Mouse (Mus musculus) bone marrow macrophage, adult 2 months (primary cell): ENCODE results near the gene Hsd11b2. TPM values are rescaled to one million over a fixed set of nuclear protein-coding genes. Genes with fewer than 3 reads are reported as not detected.

Experiments
- H3K27ac ChIP-seq: 2 replicates; pipeline ENCODE4 v1.5.1; 2012; ENCODE audit warnings: low read depth, low read length; ENCODE audit not compliant: insufficient read depth
- H3K4me1 ChIP-seq: 2 replicates; pipeline ENCODE4 v1.6.1; 2012; ENCODE audit warnings: low read length; ENCODE audit not compliant: control insufficient read depth, insufficient read depth
- H3K4me3 ChIP-seq: 2 replicates; pipeline ENCODE4 v1.5.1; 2012; ENCODE audit warnings: mild to moderate bottlenecking, low read length, moderate library complexity; ENCODE audit not compliant: insufficient read depth
- CTCF ChIP-seq: IDR thresholded peaks from 2 replicates; pipeline ENCODE4 v1.5.1; 2012; ENCODE audit warnings: low read depth, mild to moderate bottlenecking, low read length, moderate library complexity
- POLR2A ChIP-seq: IDR thresholded peaks from 2 replicates; pipeline ENCODE4 v1.6.1; 2012; ENCODE audit warnings: mild to moderate bottlenecking, low read depth, low read length, borderline replicate concordance
- polyA plus RNA-seq: library from polyadenylated mRNA; stranded (reverse); fragments of >200 nt; gene quantifications from 2 replicates; pipeline ENCODE4 v1.2.4, GENCODE M21; 2012; ENCODE audit not compliant: missing spikeins, insufficient read depth, insufficient read length

Hsd11b2 gene
- polyA plus RNA-seq = not detected in 2 replicates

DNA sequence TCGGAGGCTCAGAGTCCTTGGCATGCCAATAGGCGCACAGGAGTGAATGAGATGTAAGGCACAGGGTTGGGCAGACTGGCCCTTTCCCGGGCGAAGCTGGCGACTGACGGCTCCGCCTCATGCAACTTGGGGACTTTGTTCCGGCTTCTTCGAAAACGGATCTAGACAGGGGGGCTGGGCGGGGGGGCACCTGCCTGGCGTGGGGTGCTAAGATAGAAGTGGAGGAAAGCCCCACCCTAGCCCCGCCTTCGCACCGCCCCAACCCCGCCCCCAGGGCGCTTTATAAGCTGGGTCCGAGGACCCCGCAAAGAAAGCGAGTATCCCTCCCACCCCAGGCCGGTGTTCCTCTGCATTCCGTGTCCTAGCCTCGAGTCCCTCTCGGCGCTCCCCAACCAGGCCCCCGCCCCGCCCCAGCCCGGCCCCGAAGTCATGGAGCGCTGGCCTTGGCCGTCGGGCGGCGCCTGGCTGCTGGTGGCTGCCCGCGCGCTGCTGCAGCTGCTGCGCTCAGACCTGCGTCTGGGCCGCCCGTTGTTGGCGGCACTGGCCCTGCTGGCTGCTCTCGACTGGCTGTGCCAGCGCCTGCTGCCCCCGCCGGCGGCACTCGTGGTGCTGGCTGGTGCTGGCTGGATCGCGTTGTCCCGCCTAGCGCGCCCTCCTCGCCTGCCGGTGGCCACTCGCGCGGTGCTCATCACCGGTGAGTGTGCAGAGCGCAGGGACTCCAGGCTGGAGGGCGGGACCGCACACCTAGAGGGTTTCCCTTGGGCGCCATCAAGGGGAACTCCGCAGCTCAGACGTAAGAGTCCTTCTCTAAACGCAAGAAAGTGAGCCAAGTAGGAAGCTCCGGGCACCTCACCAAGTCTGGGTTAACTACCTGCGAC lies at the start of gene Hsd11b2:
TSS of gene Hsd11b2 (plus strand) at position 320 of the 878 bp plus-strand sequence.
- H3K4me3 ChIP-seq = peak within 1 kb of the TSS; percentile 58
- H3K27ac ChIP-seq = no peak within 1 kb of the TSS
- TF ChIP-seq CTCF = no peak
- no peak for TF ChIP-seq POLR2A
- H3K4me1 ChIP-seq = peaks cover 12% of the 10 kb centered on the region

DNA sequence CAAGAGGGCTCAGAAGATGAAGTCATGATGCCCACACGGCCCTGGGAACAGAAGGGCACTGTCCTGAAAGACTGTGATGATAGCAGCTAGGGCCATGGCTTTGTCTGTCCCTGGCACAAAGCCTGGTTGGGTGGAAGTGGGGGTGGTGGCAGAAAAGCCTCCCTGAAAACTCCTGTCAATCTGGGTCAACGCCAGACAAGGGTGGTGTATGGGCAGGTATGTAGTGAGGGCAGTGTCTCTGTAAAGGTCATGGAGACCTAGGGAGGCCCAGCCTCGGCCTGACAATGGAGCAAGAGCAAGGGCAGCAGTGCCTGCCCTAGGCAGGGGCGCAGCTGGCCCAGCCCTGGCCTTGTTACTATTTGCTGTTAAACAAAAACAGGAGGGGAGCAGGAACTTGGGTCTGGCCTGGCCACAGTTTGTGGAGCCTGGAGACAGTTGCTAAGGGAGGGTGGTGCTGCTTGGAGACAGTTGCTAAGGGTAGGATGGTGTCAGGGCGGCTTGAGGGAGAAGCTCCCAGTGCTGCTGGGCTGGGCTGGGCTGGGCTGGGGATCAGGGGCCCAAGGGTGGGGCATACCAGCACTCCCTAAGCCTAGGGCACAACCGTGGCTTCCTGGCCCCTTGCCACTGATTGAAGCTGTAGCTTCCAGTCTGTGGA lies 49.4 kb upstream of the Hsd11b2 start:
- H3K4me1 ChIP-seq = peaks cover 4% of the 10 kb centered on the region
- H3K4me3 ChIP-seq = no peak overlapping the region
- no peak overlapping the region for H3K27ac ChIP-seq
- no peak for TF ChIP-seq POLR2A
- TF ChIP-seq CTCF = no peak

DNA sequence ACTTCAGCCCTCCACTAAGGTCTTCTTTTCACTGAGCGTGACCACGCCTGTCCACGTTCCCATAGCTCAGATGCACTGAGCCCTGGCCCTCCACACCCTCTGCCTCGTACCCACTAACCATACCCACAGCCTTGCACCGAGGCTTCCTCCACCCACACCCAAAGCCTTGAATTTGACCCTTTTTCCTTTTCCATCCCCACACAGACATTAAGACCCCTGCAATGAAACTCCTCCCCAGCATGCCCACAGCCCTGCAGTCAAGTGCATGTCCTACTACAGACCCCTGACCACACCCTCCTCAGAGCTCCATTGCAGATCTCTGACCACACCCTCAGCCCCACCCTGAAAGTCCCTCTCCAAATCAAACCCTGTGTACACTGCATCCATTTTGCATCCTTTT lies 48.7 kb upstream of the Hsd11b2 start:
- no peak overlapping the region for H3K27ac ChIP-seq
- no peak overlapping the region for H3K4me3 ChIP-seq
- TF ChIP-seq CTCF (no peak), POLR2A (no peak)
- peaks cover 4% of the 10 kb centered on the region for H3K4me1 ChIP-seq

DNA sequence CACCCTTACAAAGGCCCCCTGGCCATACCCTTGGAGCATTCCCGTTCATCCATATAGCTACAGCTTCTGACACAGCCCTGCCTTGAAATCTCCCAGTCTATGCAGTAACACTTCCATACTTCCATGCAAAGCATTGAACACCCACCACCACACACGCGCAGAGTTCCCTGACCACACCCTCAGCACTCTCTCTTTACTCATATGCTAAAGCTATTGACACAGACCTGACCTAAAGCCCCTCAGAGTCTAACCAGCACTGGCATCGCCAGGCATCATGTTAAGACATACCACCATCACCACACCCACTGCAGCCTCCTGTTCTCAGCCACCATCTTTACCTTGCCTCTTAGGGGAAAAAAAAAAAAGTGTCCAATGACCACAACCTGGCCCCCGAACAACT lies 48.3 kb upstream of the Hsd11b2 start:
- no peak for TF ChIP-seq POLR2A
- no peak for TF ChIP-seq CTCF
- no peak overlapping the region for H3K4me3 ChIP-seq
- no peak overlapping the region for H3K27ac ChIP-seq
- peaks cover 4% of the 10 kb centered on the region for H3K4me1 ChIP-seq

DNA sequence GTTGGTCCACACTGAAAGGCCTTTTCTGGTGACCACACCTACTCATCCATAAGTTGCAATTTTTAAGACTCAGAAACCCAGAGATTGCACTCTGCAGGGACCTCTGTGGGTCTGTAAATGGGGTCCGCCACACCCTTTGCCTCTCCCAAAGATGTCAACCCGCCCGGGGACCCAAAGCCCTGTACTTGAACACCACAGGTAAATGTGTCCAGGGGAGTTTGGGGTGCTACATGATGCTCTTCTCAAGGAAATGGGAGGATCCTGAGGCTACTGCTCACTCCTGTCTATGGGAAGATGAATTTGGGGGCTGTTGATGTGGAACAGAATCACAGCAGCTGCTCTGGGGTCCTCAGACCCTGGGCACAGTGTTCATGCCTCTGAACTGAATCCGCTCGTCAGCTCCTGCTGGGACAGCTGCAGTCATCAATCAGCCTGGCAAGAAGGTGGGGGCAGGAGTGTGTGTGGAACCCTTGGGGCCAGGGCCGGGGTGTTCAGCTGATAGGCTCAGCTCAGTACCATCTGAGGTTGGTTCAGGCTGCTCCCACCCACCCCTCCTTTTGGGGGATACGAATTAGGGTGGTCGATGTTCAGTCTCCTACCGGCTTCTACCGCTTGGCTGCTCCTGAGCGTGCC lies 47.8 kb upstream of the Hsd11b2 start:
- no peak overlapping the region for H3K27ac ChIP-seq
- H3K4me1 ChIP-seq = peaks cover 4% of the 10 kb centered on the region
- H3K4me3 ChIP-seq = peak overlapping the region; percentile 29
- TF ChIP-seq CTCF = 0 out of 2 replicates have a peak, but pooled peaks have one; percentile 6
- TF ChIP-seq POLR2A = no peak

DNA sequence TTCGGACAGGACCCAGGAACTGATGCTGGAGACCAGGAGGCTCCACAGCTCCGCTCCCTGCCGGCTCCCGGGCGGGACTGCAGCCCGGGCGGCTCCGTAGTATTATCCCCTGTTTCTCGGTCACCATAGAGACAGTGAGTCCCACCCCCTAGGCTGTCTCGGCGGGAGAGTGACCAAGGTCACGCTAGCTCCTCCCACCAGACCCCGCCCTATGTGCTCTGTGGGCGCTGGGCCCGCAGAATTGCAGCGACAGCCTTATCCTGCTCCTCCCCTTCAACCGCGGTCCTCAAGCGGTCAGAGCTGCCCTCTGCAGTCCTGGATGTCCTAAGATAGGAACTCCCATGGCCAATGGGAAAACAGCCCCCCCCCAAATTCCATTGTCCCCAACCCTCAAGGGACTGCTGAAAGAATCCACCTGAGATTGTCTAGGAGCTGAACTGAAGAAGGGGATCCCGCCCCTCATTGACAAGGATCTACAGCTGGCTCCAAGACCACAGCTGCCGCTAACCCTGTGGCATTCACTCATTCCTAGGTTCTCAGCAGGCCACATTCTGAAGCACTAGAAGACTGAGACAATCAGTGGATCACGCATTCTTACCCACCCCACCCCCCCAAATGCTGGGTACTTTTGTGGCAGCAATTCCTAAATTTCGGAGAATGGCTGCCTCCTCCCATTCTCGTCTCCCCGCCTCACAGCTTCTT lies 47.1 kb upstream of the Hsd11b2 start, which contains the start of gene Tppp3:
TSS of gene Tppp3 (minus strand) at position 213 of the 702 bp plus-strand sequence.
- TF ChIP-seq CTCF (no peak; the same call in 1 of the 2 replicates), POLR2A (no peak)
- Histone ChIP-seq H3K4me3 (peak within 1 kb of the TSS; percentile 29), H3K4me1 (peaks cover 4% of the 10 kb centered on the region), H3K27ac (no peak within 1 kb of the TSS)

DNA sequence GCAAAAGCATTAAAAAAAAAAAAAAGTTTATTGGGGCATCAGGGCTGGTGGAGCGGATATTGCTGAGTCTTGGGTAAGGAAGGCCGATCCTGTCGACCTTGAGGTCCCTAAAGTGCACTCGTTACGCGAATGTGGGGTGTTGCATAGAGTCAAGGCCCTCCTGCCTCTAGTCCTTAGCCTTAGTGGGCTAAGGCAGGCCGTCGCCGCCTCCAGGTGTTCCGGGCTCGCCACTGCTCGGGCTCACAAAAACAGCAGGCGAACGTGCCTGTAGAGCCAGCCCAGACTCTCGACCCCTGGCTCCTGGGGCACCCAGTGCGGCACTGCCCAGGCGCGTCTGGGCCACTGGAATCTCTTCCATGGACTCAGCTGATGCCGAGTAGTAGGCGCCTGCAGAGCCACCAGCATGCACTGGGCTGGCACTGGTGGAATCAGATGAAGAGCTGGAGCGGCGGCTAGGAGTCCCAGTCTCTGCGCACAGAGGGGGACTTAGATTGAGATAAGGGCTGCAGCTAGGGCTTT lies 46.1 kb upstream of the Hsd11b2 start:
- H3K27ac ChIP-seq = no peak overlapping the region
- peaks cover 4% of the 10 kb centered on the region for H3K4me1 ChIP-seq
- no peak for TF ChIP-seq CTCF
- no peak for TF ChIP-seq POLR2A
- H3K4me3 ChIP-seq = no peak overlapping the region

DNA sequence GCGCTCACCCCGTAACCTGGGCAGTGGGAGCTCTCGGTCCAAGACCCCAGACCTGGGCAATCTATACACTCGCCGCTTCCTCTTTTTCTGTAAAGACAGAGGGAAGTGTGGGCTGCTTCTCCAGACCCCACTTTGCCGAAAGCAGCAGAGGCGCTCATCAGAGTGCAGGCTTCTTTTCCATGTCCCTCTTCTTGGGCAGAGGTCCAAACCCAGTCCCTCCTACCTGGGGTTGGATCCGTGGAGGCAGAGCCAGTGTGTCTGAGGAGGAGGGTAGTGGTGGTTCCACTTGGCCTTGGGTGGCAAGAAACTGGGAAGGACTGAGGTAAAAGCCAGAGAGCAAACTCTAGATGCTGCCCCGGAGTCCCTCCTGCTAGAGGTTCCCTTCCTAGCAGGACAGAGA lies 45.6 kb upstream of the Hsd11b2 start:
- Histone ChIP-seq H3K27ac (no peak overlapping the region), H3K4me3 (no peak overlapping the region), H3K4me1 (peaks cover 4% of the 10 kb centered on the region)
- TF ChIP-seq POLR2A (no peak), CTCF (no peak)
